Mouse (Mus musculus) hematopoietic stem cell, adult 5-6 weeks (primary cell): ENCODE results near the gene Mettl11b. TPM values are rescaled to one million over a fixed set of nuclear protein-coding genes. Genes with fewer than 3 reads are reported as not detected.

Experiments
- ATAC-seq, 2 experiments: fragments of 125-278 bp in 1 of 2; replicated peaks in 1 of 2; 2 replicates each; pipeline ENCODE4 v1.8.0; 2016 to 2017; ENCODE audit warnings: inconsistent platforms in 2 of 2, mild to moderate bottlenecking in 2 of 2, moderate number of reproducible peaks in 2 of 2, low read depth in 1 of 2, moderate TSS enrichment in 1 of 2; ENCODE audit not compliant: low FRiP score in 2 of 2, poor library complexity in 2 of 2, severe bottlenecking in 2 of 2, insufficient read depth in 1 of 2, low TSS enrichment in 1 of 2
- total RNA-seq: library from RNA; stranded (forward); fragments of 172-1452, 232-1000 nt; gene quantifications from 2 replicates; pipeline ENCODE4 v1.2.3, GENCODE M21; 2017

Mettl11b gene
- total RNA-seq, 1 experiment from 2014 or later, result not detected

DNA sequence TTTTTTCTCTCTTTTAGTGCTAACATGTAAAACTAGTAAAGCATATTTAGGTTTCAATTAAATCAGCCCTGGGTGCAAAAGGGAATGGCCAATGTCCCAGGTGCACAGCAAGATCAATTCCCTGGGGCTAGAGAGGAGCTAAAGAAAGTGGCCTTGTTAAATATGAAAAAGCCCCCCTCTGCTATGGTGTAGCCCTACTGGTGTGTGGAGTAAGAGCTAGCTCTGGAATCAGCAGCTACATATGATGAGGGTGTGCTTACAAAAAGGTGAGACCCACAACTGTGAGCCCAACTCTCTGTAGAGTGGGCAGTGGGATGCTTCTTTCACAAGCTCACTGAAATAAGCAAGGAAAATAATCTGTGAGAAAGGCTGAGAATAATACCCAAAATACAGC, 66.5 kb downstream of the Mettl11b start:
- no peak for ATAC-seq

DNA sequence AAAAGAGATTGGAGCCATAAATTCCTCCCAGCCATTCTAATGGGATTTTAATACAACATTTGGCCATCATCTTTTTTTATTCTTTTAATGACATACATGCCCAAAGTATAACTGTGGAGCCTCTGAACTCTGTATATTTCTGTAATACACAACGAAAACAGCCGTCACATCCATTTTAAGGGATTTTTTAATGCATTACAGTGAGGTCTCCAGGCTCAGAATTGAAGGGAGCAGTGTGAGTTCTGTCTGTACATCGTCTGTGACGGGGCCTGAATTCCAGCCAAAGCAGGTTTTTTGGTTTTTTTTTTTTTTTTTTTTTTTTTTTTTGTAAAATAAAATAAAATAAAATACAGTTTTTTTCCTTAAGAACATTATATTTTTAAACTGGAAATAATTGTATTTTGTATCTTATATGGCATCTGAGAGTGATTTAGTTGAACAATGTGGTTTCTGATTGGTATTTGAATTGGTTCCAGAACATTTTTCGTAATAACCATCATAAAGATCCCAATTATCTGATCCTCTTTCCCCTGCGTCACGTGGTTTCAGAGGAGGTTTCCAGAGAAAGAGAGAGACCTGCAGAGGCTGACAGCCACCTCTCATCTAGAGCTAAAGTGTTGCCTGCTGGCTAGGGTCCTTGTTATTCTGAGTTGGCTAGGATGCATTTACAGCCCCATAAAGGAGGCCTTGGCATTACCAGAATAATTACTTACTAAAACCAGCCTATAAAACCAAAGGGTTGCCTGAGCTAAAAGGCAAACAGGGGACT, 67.1 kb downstream of the Mettl11b start:
- ATAC-seq, result no peak

- no peak for ATAC-seq
Observed at GRCm38 (mm10) chr1:163657056-163657455, 68.0 kb downstream of the Mettl11b start.

DNA sequence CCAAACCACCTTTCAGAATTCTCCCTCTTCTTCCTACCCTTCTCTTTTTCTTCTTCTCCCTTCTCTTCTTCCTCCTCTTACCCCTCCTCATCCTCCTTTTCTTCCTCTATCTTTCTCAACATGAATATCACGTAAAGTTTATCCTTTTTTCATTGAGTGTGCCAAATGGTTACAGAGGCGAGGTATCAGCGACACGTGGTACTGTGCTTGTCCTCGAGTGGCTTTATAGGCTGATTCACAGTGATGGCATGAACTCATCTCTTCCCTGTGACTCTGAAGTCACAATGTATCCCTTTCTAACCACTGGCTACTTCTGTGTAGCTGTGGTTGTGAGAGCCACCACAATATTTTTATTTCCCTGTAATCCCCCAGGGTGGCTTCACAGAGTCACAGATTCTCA, 68.6 kb downstream of the Mettl11b start:
- ATAC-seq, result no peak

Other genes with a start within 250 kb of the Mettl11b start
- 17.8 and 19.2 TPM in 2 replicates for gene Kifap3, start 54.4 kb upstream of the Mettl11b start, total RNA-seq
- gene Scyl3, start 203.9 kb upstream of the Mettl11b start, total RNA-seq, result 17.0 and 17.4 TPM in 2 replicates